In the genomic region with DNA sequence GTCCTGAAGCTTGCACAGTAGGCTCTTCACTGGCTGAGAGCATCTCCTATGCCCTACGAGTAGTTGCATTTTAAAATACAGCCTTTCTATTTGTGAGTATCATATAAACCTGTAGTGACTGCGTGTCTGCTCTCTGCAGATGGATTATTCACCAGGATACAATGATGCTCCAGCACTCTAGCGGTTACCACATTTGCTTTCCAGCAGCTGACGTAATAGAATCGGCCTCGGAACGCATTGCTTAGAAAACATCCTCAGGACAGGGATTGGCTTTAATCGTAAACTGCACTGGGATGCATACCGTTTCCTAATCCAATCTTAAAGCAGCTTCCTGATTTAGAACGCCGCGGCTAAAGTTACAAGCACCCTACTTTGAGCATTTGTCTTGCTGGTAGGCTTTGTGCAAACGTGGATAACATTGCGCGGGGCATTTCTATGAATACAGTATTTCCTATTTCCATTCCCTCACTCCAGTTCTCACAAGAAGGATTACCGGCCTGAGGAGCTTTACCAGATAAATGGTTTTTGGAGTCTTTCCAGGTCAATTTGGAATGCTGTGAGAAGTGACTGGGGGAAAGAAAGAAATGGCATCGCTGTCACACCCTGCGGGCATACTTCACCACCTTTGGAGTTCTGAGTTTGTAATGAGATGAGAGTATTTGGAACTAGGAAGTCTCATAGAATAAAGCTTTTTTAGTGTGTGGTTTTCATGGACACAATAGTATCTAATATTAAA, we compare ENCODE assay signal across 18 mouse cellular contexts. TPM values are rescaled to one million over a fixed set of nuclear protein-coding genes. Genes with fewer than 3 reads are reported as not detected.
DNase-seq lines count a peak whose midpoint lies in the region; ATAC-seq and TF ChIP-seq lines count a peak whose summit lies in the region.
"Had no signal": no experiment of that assay in that cellular context is flagged by ENCODE, and none has a peak within 500 bp of the region (broad histone marks: within the 10 kb centered on the region; RNA-seq: fewer than 3 reads in every experiment).

No protein-coding gene starts in this region.

- no peak overlapping the region for H3K4me3 ChIP-seq in heart, embryonic 14.5 days (ENCODE audit: control insufficient read depth in 1 of 2, insufficient read depth in 1 of 2, low read depth in 1 of 2, low read length in 2 of 2)
- peak overlapping the region; percentile 29; the same call in 1 of the 2 replicates for H3K4me3 ChIP-seq in layer of hippocampus, adult 2 months
- H3K4me3 ChIP-seq: erythroblast, embryonic 14.5 days; liver, embryonic 15.5 days; stomach, embryonic 15.5 days had no signal

- peak overlapping the region; percentile 16; the same call in 1 of the 2 replicates for H3K9ac ChIP-seq in heart, embryonic 14.5 days (ENCODE audit: low read length)
- H3K9ac ChIP-seq: liver, embryonic 15.5 days; stomach, embryonic 15.5 days had no signal

- ATAC-seq in heart, embryonic 14.5 days (ENCODE audit: insufficient number of reproducible peaks, insufficient read depth, low FRiP score, low read depth), result no peak
- ATAC-seq: inflammation-experienced regulatory T-cells, adult 6 months had no signal

- H3K27me3 ChIP-seq in heart, embryonic 14.5 days (ENCODE audit: control insufficient read depth, insufficient read depth, low read length), result no peaks in the 10 kb centered on the region
- H3K27me3 ChIP-seq: liver, embryonic 15.5 days; stomach, embryonic 15.5 days had no signal

- no peaks in the 10 kb centered on the region for H3K36me3 ChIP-seq in heart, embryonic 14.5 days (ENCODE audit: control insufficient read depth, insufficient read depth, low read length)
- H3K36me3 ChIP-seq: liver, embryonic 15.5 days; stomach, embryonic 15.5 days had no signal

- peak overlapping the region; percentile 23; the same call in 1 of the 2 replicates for H3K4me2 ChIP-seq in heart, embryonic 14.5 days (ENCODE audit: low read length)
- H3K4me2 ChIP-seq: heart, embryonic 11.5 days; liver, embryonic 15.5 days; stomach, embryonic 15.5 days had no signal

- no peak overlapping the region for H3K27ac ChIP-seq in heart, embryonic 14.5 days (replicated peaks in 1 of 2; ENCODE audit: control insufficient read depth in 1 of 2, insufficient read depth in 1 of 2, low read depth in 2 of 2, low read length in 2 of 2)
- H3K27ac ChIP-seq in layer of hippocampus, adult 2 months, result no peak overlapping the region
- H3K27ac ChIP-seq: liver, embryonic 15.5 days; stomach, embryonic 15.5 days had no signal

- no peak for DNase-seq in heart, postnatal 14 days
- DNase-seq in layer of hippocampus, adult 2 months (ENCODE audit: low spot score in 2 of 2), result no peak
- no peak for DNase-seq in layer of hippocampus, adult 18-20 months (ENCODE audit: low spot score in 2 of 2)
- peak; percentile 41 for DNase-seq in brain, adult 2 months (ENCODE audit: low read depth, low spot score)
- DNase-seq in brain, embryonic 14.5 days (ENCODE audit: low read depth), result peak; percentile 58
- no peak for DNase-seq in embryo, embryonic 10 days (ENCODE audit: low spot score)
- DNase-seq: adrenal gland, postnatal 36 days; gastrocnemius, postnatal 14 days; kidney, adult 8-10 months; kidney, postnatal 25 days; lung, postnatal 10 days; right cerebral cortex, postnatal 14 days had no signal

- peaks cover 9 to 22% of the 10 kb centered on the region in 2 experiments; a peak in 3 of 4 replicates for H3K4me1 ChIP-seq in heart, embryonic 14.5 days (ENCODE audit: control insufficient read depth in 2 of 2, insufficient read depth in 2 of 2, low read length in 2 of 2)
- H3K4me1 ChIP-seq: stomach, embryonic 15.5 days had no signal

- intact Hi-C loops in heart, postnatal 14 days (cut with DNase I), result no loop called here

- TF ChIP-seq POLR2A in brain, embryonic 14.5 days (IDR thresholded peaks at IDR 0.05; ENCODE audit: borderline replicate concordance, extremely low read depth, insufficient read depth, insufficient read length, poor library complexity, severe bottlenecking), result no peak

- no peaks in the 10 kb centered on the region for H3K9me3 ChIP-seq in heart, embryonic 14.5 days (ENCODE audit: control insufficient read depth, low read length)
- H3K9me3 ChIP-seq: liver, embryonic 15.5 days; stomach, embryonic 15.5 days had no signal

- WGBS in heart, embryonic 14.5 days, result 62% methylated on average over 18 of the region's 18 CpGs

- no peak for TF ChIP-seq CTCF in layer of hippocampus, adult 2 months (conservative IDR thresholded peaks at IDR 0.05)
- TF ChIP-seq CTCF in brain, embryonic 14.5 days (IDR thresholded peaks at IDR 0.05; ENCODE audit: borderline replicate concordance, extremely low read depth, insufficient read depth, insufficient read length), result no peak

RNA-seq across cellular contexts. Expression of gene Gtf2b, which starts 9.5 kb away (rescaled TPM):
- 57.9 and 64.8 TPM in 2 replicates for polyA plus RNA-seq in heart, embryonic 14.5 days (2014; fragmentation: Nextera tagmentation; extraction: Ambion mirVana)
- 10 to 100 TPM; 20.4 to 21.7 TPM for total RNA-seq in heart, postnatal 14 days (2021)
- total RNA-seq in layer of hippocampus, adult 2 months (2021), result 10 to 100 TPM; 40.7 to 41.4 TPM
- total RNA-seq in layer of hippocampus, adult 18-20 months (2021), result 10 to 100 TPM; 45.1 to 46.0 TPM
- polyA plus RNA-seq in brain, embryonic 14.5 days (2012; rRNA removed), result 58.3 and 69.3 TPM in 2 replicates

RNA-seq across cellular contexts. Expression of gene Kyat3, which starts 54.4 kb away (rescaled TPM):
- 9.7 and 11.1 TPM in 2 replicates for polyA plus RNA-seq in heart, embryonic 14.5 days (2014; fragmentation: Nextera tagmentation; extraction: Ambion mirVana)
- total RNA-seq in heart, postnatal 14 days (2021), result 1 to 10 TPM; 5.4 to 8.2 TPM
- total RNA-seq in layer of hippocampus, adult 2 months (2021), result 1 to 10 TPM; 6.4 to 7.6 TPM
- total RNA-seq in layer of hippocampus, adult 18-20 months (2021), result 1 to 10 TPM; 5.7 to 6.1 TPM
- 3.2 and 3.6 TPM in 2 replicates for polyA plus RNA-seq in brain, embryonic 14.5 days (2012; rRNA removed)
- polyA plus RNA-seq: erythroblast, embryonic 14.5 days had no signal

Comparison
In these comparisons a context has a peak if more than half of its experiments do, and no peak if none do; other contexts are left out.
1. DNase-seq: peak in brain, adult 2 months (single experiment) and brain, embryonic 14.5 days (single experiment); none in heart, postnatal 14 days (0 of 2), layer of hippocampus, adult 2 months (0 of 2), layer of hippocampus, adult 18-20 months (0 of 2) and embryo, embryonic 10 days (single experiment).